Mouse (Mus musculus) spleen, postnatal 10 days (tissue): ENCODE results near the gene Ndel1.
A peak's percentile ranks its signal among the peaks of the same experiment; 100 is the strongest.
"Not testable (repeated sequence)": the region's sequence is repeated elsewhere in the genome, so short reads cannot be mapped to it uniquely, and the experiment has no call there.

Source experiments
- DNase-seq, 2 experiments: peaks; one replicate each; pipeline ENCODE4 v3.0.0; 2021 to 2022; ENCODE audit warnings: low spot score in 2 of 2

Ndel1 gene

DNA sequence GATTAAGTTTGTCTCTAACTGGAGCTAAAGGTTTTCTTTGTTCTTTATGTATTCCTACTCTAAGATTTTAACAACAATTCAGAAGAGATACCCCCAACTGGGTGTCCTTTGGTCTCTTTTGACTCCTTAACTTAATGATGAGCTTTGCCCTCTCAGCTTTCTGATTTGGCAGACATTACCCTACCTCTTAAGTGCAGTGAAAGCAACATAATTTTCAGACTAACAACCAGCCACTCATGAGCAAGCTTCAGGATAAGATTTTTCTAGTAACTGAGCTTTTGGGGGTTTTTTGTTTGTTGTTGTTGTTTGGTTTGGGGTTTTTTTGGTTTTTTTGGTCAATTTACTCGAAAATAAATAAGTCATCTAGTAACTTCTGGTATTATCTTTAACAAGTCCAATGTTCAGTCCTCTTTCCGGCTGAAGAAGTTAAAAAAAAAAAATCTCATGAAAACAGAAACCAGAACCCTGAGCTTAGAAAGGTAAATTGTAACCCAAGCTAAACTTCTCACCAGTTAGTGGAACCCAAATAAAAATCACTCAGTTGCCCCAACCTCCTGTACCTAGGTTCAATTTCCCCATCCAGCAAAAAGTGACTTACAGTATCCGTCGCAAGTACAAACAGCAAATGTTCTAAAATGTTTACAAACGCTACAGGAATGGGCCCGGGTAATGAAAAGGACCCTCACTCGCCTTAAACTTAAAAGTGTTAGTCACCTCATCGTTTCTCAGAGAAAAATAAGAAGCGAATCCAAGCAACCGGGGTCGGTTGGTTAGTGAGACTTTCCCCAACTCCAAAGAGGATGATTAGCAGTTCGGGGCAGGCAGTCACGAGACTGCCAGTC, 19.8 kb downstream of the Ndel1 start:
- DNase-seq, result no peak

DNA sequence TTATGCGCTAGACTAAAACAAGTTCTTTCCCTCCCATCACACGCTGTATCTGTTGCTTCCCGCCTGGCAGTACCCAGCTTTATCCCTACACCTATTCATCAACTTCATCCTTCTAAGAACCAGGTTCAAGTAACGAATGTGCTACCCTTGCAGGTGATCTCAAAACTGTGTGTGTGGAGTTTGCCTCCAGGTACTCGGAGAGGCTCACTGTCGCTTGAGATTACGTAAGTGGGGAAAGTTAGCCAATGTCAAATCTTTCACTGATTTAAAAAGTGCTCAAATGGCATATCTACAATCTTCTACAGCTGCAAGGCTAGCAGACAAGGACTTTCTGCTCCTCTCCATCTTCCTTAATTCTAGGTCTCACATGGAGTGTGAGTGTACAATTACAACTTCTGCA, 20.8 kb downstream of the Ndel1 start:
- no peak for DNase-seq

DNA sequence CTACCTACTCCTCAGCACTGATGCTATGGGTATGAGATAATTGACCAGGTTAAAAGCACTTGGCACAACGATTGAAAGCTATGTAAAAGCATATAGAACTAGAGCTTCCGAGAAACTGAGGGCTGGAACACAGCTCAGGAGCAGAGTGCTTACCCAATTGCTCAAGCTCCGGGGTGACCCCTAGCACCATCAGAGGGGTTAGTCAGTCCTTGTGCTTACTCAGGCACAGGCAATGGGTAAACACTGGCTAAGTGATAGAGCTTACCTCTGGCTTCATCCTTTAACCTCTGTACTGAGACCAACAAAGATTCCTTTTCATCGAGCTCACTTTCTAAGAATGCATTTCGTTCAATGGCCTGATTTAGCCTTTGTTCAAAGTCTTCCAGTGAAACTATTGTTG, 32.1 kb downstream of the Ndel1 start:
- no peak for DNase-seq

DNA sequence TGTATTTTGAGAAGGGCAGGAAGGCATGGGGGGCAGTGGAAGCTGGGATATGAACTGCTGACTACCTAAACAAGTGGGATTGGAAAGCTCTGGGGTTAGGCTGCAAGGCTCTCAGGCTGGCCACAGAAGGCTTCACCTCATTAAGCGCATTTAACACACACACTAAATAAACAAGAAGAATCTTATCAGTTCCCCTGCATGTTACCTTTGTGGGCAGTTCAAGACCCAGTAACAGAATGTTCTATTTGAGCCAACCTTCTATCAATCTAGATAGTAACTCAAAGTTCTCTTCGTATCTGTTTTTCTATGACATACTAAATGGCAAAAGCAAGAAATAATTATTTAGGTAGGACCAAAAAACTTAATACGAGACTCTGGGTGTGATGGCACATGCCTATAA, 36.6 kb downstream of the Ndel1 start:
- DNase-seq, result no peak

DNA sequence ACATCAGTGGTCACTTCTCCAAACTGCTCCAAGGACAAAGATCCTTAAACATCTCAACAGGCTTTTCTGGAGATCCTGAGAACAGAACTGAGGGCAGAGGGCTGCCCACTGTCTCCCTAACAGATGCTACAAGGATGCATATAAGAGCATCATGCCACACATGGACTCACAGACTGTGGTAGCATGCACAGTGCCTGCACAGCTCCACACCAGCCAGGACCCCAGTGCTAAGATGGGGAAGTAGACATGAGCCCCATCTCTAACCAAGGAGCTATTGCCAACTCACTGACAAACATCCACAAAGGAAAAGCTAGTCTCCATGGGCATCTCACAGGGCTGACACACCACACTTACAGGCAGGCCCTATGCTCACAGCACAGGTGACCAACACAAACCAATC, 38.1 kb downstream of the Ndel1 start:
- DNase-seq, result no peak

DNA sequence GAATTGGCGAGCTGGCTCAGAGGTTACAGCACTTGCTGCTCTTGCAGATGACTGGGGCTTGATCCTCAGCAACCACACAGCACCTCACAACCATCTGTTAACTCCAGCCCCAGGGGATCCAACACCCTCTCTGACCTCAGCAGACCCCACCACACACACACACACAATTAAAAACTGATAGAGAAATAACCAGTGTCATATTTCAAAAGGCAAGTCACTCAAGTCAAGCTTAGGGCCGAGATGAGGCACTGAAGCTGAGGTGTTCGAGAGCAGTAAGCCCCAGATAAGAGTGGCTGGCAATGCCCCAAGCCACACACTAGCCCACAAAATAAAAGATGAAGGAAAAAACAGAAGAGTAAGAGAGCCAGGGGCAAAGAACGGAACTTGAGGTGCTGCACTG, 38.9 kb downstream of the Ndel1 start:
- DNase-seq, result peak in 1 of 2 experiments; percentile 53

DNA sequence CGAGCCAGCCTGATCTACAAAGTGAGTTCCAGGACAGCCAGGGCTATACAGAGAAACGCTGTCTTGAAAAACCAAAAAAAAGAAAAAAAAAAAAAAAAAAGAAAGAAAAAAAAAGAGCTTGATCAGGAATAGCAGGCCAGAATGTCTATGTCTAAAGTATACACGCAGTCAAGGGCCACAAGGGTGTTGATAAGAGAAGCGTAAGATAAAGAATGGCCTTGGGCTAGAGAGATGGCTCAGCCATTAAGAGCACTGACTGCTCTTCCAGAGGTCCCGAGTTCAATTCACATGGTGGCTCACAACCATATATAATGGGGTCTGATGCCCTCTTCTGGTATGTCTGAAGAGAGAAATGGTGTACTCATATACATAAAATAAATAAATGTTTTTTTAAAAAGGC, 40.1 kb downstream of the Ndel1 start:
- DNase-seq, result not testable (repeated sequence)

DNA sequence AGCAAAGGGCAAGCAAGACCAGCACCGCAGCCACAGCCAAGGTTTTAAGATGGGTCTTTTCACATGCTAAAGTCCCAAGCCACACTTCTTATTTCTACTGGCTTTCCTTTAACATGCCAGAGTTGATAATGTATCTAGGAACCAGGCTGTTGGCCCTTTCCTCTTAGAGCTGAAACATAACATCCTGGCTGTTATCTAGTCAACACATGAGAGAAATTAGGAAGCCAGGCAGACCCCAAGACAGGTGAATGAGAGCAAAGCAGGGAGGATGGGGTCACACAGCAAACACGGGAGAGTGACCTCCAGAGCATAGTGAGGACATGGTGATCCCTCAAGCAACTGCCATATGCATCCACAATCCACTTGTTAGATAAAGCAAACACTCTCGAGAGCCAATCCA, 44.9 kb downstream of the Ndel1 start:
- DNase-seq, result no peak

DNA sequence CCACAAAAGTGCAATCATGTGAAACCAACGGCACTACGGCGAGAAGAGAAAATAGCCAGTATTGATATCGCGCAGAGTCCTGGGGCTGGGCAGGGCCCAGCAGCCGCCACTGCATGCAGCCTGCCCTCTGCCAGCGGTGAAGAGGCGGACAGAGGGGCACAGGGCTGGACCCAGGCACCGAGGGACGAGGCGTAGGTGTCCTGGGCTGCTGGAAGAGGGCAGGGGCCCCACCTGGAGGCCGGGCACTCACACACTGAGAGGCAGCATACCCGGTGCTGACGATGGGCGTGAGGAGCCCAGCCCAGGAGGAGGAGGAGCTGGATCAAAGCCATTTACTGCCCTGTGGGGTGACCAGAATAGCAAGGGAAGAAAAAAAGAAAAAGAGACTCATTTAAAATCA, 49.3 kb downstream of the Ndel1 start:
- DNase-seq, result no peak

DNA sequence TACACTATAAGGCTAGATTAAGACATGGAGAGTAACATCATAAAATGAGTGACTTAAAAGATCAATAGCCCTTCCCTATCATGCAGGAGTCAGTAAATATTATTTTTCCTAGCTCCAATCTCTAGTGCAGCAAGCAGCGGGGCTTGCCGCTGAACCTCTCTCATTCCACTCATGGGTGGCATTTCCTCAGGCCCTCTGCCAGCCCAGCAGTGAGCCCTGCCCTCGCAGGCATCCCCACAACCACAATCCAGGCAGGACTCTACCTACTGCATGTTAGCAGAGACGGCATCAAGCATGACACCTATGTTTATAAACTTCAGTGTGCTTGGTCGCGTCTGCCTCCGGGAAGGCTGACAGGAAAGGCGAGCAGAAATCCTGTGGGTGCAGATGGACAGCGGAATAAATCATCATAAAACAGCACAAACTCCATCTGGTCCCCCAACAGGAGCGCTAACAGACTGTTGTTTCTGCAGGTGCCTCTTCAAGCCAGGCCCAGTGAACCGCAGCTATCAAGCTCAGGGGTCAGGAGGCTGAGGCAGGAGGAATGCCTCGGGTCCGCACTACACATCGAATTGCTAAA, 52.3 kb downstream of the Ndel1 start:
- DNase-seq, result no peak

DNA sequence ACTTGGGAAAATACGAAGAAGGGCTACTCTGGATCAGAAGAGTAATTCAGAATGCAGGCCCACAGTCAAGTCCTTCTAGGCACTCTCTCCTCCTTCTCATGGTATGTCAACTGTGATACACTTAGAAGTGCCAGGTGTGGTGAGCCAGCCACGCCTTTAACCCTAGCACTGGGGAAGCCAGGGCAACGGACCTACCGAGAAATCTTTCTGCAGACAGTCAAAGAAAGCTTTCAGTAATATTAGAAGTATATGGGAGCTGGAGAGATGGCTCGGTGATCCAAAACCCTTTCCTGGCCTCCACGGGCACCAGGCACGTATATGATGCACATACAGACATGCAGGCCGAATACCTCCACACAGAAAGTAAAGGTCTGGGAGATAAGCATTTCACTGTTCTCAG, 53.2 kb downstream of the Ndel1 start:
- no peak for DNase-seq

DNA sequence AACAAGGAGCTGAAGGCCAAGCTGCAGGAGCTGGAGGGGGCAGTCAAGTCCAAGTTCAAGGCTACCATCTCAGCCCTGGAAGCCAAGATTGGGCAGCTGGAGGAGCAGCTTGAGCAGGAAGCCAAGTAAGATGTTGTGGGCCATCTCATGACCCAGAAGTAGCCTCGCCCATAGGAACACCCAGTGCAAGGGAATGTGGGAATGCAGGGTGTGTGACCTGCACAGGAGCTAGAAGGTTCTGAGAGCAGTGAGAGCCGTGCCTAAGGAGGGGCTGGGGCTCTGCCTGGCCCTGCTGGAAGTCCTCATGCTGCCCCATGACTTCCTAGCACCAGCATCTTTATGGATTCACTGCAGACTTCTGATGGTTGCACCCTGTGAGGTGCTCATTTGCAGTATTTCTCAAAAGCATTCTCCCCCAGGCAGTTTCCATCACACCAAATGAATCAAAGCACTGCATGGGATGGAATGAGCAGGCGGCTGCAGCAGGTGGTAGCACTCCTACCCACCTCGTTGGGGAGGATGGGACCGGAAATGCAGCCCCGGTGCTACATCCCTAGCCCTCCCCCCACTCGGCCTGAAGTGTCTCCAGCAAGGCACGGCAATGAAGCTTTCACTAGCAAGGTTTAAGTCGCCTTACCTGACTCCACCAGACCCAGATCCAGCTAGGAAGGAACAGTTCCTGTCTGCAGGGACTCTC, 59.6 kb downstream of the Ndel1 start:
- DNase-seq, result no peak

DNA sequence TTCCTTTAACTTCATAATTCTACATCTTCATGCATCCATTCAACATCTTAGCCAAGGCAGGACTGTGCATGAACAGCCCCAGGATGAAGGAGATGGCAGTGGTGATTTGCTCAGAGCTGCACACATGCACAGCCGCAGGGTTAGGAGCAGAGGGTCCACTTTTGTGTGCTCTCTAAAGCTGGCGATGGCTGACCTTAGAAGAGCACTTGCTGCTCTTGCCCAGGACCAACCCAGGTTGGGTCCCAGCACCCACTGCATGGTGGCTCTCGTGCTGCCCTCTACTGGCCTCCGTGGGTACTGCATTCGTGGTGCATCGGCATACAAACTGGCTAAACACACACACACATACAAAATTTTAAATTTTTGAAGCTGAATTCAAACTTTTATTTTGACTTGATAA, 63.9 kb downstream of the Ndel1 start:
- peak; percentile 78 to 87 for DNase-seq

DNA sequence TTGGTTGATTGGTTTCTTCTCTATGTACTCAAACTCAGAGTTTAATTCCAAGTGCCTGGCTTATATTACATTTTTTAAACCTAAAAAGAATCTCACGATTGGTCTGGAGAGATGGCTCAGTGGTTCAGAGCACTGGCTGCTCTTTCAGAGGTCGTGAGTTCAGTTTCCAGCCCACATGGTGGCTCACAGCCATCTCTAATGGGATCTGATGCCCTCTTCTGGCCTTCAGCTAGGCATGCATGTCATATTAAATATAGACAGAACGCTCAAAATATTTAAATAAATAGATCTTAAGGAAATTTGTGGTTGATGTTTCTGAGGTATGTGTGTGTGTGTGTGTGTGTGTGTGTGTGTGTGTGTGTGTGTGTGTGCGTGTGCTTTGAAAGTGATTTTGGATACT, 66.5 kb downstream of the Ndel1 start:
- DNase-seq, result no peak

DNA sequence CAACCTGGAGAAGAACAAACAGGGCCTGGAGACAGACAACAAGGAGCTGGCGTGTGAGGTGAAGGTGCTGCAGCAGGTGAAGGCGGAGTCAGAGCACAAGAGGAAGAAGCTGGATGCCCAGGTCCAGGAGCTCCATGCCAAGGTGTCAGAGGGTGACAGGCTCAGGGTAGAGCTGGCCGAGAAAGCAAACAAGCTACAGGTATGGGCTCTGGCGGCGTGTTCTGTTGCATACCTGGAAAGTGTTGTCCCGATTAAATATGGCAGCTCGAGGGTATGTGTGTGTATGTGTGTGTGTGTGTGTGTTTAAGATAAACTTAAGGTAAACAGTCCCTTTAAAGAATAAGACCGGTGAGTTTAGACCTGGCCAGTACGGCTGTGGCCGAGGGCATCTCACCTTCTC, 73.4 kb downstream of the Ndel1 start:
- DNase-seq, result no peak

DNA sequence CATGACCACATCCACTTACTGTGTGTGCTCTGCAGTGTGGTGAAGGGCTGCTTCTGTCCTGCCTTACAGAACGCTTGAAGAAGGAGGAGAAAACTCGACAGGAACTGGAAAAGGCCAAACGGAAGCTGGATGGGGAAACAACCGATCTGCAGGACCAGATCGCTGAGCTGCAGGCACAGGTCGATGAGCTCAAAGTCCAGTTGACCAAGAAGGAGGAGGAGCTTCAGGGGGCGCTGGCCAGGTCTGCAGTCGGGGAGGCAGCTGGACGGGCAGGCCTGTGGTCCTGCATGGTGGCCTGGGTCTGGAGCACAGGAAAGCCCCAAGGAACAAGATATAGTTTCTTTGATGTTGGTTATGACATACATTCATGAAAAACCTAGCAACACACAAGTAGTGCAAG, 79.9 kb downstream of the Ndel1 start:
- DNase-seq, result no peak

DNA sequence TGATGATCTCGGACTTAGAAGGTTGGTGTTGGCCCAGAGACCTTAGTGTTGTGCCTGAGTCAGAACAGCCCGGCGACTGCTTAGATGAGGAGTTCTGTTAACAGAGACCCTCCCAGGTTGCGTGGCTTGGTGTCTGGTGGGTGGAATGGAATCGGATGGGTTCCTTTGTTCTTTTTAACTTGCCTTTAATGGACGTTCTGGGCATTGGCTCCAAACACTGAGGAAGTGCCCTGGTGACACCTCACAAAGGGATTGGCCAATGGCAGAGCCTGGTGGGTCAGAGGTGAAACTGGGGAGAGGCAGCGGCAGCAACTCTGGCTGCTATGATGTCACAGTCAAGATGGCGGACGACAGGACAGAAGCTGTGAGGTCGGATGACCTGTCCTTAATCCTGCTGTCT, 80.9 kb downstream of the Ndel1 start:
- DNase-seq, result no peak

DNA sequence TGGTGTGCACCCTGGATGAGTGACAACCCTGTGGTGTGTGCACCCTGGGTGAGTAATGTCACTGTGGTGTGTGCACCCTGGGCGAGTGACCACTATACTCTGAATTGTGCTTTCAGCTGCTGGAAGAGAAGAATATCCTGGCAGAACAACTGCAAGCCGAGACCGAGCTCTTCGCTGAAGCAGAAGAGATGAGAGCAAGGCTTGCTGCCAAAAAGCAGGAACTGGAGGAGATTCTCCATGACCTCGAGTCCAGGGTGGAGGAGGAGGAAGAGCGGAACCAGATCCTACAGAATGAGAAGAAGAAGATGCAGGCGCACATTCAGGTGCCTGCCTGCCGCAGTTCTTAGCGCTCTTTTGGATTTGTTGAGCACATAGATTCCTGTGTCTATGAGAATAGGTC, 84.4 kb downstream of the Ndel1 start:
- DNase-seq, result no peak

DNA sequence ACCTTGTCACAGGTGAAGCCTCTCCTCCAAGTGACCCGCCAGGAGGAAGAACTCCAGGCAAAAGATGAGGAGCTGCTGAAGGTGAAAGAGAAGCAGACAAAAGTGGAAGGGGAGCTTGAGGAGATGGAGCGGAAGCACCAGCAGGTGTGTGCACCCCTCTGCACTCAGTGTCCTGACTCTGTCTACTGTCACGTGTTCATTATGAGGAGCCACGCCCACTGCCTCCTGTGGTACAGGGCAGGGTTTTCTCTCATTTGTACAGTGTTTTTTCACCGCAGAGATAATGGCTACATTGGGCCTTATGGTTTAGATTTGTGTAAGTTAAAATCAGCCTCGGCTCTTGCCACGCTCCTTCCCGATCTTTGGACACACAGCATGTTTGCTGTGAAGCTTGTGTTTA, 85.8 kb downstream of the Ndel1 start:
- DNase-seq, result no peak

DNA sequence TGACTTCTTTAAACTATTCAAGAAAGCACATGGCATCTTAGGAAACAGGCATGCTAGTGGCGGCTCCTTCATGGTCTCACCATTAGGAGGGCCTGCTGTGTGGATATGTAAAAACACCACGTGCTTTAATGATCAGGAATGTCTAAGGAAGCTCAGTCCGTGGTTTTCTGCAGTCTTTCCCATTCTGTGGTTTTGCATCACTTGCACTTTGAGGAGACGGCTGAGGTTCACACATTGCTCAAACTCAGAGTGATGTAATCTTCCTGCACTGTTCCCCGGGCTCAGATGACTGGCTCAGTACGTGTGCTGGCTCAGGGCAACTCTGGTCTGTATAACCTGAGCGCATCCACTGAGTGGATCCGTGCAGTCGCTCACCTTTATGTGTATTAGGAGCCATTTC, 89.3 kb downstream of the Ndel1 start:
- no peak for DNase-seq

DNA sequence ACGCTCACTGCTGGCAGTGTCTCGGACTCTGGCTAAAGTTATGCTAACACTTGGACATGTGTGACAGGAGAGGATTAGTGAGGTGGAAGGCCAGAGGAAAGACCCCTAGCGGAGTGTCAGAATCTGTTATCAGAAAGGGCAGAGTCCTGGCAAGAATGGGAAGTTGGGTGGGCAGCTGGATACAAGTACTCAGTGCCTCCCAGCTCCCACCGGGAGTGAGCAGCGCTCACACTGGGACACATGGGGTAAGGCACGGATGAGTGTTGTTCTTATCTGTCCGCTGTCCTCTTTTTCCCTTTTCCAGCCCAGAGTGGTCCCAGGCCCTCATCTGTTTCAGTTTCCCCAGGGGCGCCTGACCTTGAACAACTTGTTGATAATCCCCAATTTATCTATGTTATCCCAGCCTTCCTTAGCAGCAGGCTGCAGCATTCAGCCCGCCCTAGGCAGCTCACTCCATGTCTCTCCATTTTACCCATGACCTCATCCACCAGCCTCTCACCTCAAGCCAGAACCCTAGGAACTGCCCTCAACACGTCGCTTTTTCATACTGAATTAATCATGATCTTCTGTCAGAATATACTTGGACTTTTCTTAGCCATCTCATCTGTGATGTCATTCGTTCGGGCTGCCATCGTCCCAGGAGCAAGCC, 91.1 kb downstream of the Ndel1 start:
- DNase-seq, result no peak

DNA sequence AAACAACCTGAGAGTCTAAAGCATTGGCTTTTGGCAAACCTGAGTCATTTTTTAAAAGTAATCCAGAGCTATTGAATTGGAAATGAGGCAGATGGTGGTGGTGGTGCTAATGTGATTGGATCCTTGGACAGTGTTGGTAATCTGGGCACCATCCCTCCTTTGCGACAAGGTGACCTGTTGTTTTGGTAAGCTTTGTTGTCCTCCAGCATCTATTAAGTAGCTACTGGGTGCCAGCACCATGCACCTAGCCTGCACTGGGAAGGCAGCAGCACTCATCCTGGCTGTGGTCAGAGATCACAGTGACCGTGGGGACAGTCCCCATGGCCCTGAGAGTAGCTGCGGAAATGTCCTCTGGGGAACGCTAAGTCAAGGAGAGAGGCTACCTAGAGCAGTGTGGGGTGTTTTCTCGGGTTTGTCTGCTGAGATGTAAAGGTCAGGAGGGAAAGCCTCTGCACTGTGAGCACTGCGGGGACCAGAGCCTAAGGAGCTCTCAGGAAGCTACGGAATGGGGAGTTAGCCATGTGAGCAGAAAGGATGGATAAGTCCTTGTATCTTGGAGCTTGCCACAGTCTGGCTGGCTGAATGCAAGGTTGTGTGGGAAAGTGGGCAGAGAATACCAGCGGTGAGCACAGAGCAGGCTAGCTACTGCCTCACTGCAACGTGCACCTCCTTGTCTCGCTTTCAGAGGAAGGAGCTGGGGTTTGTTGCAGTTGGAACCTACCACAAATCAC, 91.8 kb downstream of the Ndel1 start:
- no peak for DNase-seq
